Mouse (Mus musculus): ENCODE measurements at regions not wholly inside any gene's neighbourhood (a gene's known extent, or its start where the extent isn't known, plus 50 kb on each side); places are given as distances from the start of the nearest gene placed in this dataset.
A peak's percentile ranks its signal among the peaks of the same experiment; 100 is the strongest.

DNA sequence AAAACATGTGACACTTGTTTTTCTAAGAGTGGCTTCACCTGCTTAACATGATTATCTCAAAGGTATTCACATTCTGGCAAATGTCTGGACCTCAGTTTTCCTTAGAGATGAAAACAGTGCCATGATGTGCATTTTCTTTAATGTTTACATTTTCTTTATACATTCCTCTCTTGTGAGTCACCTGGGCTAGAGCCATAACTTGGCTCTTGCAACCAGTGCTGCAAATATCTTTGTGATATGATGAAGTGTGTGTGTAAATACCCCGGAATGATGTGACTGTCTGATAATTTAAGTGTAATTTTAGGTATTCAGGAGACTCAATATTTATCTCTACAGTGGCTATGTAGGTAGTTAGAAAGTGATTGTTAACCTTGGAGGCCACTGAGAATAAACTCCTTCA lies 590.8 kb downstream of the 1190002N15Rik start:
- DNase-seq, result no peak

DNA sequence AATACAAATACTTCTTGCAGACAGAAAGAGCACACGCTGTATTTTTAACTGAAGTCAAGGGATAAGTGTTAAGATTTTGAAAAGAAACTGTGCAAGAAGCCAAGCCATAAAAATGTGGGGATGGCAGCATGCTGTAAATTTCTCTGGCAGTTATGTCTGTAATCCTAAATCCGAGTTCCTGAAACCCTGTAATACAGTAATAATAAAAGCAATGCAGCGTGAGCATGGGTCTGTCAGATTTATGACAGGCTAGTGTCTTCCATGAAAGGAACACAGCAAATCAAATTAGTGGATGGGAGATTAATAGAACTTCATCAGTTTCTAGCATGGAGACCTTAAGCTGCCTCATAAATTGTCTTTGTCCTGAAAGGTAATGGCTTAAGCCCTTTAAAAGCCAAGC lies 597.7 kb downstream of the 1190002N15Rik start:
- no peak for DNase-seq

DNA sequence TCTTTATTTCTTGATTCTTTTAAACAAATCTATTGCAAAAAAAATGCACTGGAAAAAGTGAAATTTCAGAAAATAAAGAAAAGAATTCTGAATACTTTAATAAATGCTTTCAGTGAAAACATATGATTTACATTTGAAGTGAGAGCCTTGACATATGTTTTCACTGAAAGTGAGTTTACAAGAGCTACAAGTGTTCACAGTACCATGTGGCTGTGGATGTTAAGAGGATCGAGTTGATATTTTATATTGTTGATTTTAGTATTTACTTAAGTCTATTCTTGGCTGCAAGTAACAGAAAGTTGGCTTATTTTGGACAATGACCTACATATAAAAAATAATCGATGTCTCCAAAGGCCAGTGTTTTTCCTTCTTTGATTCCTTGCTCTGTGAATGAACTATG lies 607.2 kb downstream of the 1190002N15Rik start:
- DNase-seq, result no peak

DNA sequence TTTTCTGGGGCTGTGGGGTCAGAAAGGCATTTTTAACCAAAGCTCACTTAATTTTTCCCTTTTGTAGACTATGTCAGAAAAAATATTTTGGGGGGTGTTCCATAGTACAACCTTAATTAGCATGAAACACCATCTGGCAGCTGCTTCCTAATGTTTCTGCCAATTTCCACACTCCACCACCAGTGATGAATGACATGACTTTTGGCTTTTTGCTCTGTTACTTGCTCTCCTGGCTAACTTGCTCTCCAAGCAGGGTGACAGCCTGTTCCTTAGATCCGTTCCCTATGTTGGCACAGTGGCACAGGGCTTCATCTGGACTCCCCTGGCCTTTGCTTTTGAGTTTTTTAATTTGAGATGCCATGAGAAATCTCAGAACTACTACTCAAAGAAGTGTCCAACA lies 648.6 kb downstream of the 1190002N15Rik start:
- peak; percentile 21 for DNase-seq

DNA sequence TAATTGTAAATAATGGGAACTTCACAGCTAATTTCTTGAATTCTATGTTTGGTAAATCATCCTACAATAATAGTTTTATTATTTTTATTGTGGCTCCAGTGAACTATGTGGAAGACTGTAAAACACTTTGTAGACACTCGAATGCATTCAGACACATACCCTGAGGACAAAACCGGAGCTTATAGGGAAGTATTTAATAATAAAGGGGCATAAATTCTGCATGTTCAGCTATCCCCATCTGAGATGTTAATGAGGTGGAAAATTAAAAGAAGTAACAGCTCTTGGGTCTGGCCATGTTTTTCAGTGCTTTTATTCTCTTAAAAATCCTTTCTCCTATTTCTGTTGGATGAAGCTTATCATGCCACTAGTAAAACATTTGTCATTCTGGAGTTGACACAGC lies 657.8 kb downstream of the 1190002N15Rik start:
- no peak for DNase-seq

DNA sequence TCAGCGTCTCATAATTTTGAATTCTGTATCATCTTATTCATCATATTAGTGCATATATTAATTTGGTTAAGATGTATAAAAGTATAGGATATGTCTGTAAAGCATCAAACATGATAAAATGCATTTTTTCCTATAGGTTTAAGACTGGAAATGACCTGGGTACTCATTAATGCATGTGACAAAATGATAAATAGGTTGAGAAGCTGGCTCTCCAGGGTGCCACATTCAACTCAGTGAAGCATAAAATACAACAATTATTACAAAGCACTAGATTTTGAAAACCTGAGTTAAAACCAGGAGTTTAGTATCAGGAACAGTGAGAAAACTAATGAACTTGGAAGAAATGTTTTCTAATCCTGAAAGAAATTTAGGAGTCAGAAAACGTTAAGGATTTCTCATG lies 658.3 kb downstream of the 1190002N15Rik start:
- DNase-seq, result no peak

DNA sequence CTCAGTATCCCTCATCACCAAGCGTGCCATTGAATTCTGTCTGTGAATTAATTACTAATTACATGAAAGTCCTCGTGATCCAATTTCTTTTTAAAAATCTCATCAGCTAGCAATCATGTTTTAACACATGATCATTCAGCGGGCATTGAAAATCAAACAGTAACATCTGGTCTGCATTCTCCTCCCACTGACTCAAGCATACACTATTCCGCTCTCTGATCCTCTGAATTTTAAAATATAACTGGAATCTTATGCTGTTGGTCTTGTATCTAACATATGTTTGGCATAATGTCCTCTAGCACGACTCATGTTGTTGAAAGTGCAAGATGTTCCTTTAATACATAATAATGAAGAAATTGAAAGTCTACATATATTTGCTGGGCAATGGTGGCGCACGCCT lies 667.1 kb downstream of the 1190002N15Rik start:
- no peak for DNase-seq

DNA sequence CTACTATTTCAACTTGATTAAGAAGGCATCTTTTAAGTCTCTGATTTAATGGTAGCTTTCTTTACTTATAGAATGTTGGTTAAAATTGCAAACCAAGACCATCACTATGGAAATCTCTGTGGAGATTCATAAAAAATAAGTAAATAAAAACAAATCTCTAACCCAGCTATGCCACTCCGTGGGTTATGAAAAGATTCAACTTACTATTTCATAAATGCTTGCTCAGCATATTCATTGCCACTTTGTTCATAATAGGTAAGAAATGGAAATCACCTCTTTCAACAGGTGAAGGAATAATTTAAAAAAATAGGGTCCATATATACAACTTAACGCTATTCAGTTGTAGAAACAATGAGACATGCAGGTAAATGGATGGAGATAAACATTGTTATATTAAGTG lies 679.9 kb downstream of the 1190002N15Rik start:
- DNase-seq, result no peak

DNA sequence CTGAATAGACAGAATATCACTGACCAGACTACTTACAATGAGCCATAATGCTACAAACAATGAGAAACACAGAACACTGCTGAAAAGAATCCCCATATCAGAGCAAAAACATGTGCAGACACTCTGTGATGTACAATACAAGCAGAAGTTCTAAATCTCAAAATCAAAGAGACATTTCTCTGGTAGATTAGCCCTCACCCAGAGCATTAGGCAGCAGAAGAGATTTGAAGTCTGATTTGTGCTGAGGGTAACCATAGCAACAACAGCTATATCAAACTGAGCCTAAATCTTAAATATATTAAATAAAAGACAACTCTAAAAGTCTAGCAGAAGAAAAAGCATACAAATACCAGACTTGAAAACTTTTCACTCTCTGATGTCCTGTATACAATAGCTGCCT lies 691.5 kb downstream of the 1190002N15Rik start:
- no peak for DNase-seq

DNA sequence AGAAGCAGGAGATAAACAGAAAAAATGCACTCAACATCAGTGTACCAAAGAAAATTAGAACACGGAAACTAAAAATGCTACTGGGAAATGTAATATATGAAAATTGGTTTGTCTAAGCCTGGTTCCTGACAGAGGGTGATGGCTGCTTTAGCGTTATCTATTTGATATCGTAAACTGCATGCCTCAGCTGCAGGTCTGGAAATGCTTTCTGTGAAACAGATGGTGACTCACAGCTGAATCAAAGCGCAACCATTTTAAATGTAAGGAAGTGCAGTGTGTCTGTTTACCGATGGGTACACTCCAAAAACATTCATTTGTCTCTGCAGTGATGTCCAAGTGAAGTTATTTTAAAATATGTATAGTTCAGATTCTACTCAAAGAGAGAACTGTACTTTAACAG lies 694.0 kb downstream of the 1190002N15Rik start:
- DNase-seq, result no peak
